Mouse (Mus musculus): ENCODE data around the gene Tomt. TPM values are rescaled to one million over a fixed set of nuclear protein-coding genes. Genes with fewer than 3 reads are reported as not detected.
"Not testable (repeated sequence)": the region's sequence is repeated elsewhere in the genome, so short reads cannot be mapped to it uniquely, and the experiment has no call there.

The Tomt gene
- polyA plus RNA-seq (2016; fragmentation: Nextera tagmentation; extraction: Ambion mirVana) = 0.73 and 0.94 TPM in 2 replicates

DNA sequence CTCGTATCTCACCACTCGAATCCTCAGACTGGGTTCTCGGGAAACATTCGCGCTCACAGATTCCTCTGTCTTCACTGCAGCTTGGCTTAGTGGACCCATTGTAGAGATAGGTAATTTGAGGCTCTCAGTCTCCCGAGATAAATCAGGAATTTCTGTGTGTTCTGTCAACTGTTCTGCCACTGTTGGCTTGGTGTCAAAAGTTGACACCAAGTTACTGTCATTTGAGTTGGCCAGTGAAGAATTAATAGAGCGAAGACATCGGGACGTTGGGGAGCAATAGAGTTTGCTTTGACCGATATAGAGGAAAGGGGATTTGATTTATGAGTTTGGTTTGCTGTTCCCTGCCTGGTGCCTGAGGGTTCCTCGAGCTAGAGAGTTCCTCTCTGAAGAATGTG lies at the start of gene Tomt:
Gene Tomt (minus strand): TSS at position 73 of the 395 bp plus-strand sequence.
- Histone ChIP-seq H3K4me3 (peak within 1 kb of the TSS; percentile 77), H3K36me3 (peaks cover 45% of the 10 kb centered on the region), H3K9me3 (replicated peaks) (no peaks in the 10 kb centered on the region), H3K4me1 (peaks cover 26% of the 10 kb centered on the region), H3K27ac (peak within 1 kb of the TSS; percentile 96), H3K27me3 (ENCODE audit: low read depth, poor library complexity, severe bottlenecking) (no peaks in the 10 kb centered on the region)
- WGBS = 17% methylated on average over 11 of the region's 11 CpGs
- no peak for DNase-seq (ENCODE audit: low spot score)

DNA sequence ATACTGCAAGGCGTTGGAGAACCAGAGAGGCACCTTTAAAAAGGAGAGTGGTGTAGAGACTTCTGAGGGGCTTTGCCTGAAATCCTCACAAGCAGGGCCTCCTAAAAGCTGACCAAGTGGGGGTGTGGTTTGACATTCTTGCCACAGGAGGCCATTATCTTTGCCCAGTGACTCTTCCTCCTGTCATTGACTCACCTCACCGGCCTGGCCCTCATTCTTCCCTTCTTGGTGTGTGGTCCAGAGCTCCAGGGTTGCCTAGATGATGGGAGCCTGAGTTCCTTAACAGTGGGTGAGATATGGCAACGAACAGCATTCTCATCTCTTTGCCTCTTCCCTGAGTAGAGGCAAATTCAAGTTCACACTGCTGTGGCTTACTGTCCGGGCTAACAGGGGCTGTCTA lies 49.7 kb upstream of the Tomt start:
- WGBS = 84% methylated on average over 4 of the region's 4 CpGs
- DNase-seq (ENCODE audit: low spot score) = no peak
- no peaks in the 10 kb centered on the region for H3K4me1 ChIP-seq

DNA sequence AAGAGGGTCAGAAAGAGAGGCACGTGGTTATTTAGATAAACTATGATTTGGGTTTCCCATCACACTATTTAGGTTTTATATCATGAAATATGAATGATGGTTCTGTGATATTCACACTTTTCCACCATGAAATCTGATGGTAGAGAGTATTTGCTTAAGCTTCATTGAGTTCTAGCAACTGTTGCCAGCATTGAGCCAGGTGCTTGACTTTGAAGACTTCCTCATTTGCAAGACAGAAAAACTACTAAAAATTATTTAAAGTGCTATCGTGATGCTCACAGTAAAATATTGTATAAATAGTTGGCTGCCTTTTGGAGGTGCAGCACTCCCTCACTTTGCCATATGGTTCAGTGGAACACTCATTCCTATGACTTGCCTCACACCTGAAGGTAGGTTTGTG lies 49.1 kb upstream of the Tomt start:
- H3K27ac ChIP-seq = no peak overlapping the region
- H3K9me3 ChIP-seq (replicated peaks) = no peaks in the 10 kb centered on the region
- H3K4me1 ChIP-seq = no peaks in the 10 kb centered on the region
- H3K4me3 ChIP-seq = no peak overlapping the region
- H3K36me3 ChIP-seq = peaks cover 4% of the 10 kb centered on the region; the same call in 1 of the 2 replicates
- no peak for DNase-seq (ENCODE audit: low spot score)
- H3K27me3 ChIP-seq (ENCODE audit: low read depth, poor library complexity, severe bottlenecking) = no peaks in the 10 kb centered on the region
- 90% methylated on average over 2 of the region's 2 CpGs for WGBS

More for the DNA sequence above, 49.7 kb upstream of the Tomt start:
- Histone ChIP-seq H3K4me3 (no peak overlapping the region), H3K27ac (no peak overlapping the region), H3K27me3 (ENCODE audit: low read depth, poor library complexity, severe bottlenecking) (no peaks in the 10 kb centered on the region), H3K36me3 (peaks cover 4% of the 10 kb centered on the region; the same call in 1 of the 2 replicates), H3K9me3 (replicated peaks) (no peaks in the 10 kb centered on the region)

DNA sequence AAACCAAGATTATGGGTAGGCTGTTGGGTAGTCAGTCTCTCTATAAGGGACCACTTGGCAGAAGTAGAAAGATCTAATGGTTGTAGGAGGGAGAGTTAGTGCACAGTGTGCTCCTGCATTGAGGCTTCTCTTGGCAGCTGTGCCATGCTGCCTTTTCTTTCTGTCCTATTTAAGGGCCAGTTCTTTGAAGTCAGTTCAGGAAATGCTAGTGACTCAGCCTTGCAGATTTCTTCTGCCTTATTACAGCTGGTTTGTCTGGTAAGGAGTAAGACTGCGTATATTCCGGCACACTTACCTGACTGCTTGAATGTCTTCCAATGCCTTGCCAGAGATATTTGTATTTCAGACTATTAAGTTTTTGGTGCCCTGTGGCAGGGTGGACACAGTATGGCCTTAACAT lies 48.0 kb upstream of the Tomt start:
- H3K27me3 ChIP-seq (ENCODE audit: low read depth, poor library complexity, severe bottlenecking) = no peaks in the 10 kb centered on the region
- H3K27ac ChIP-seq = no peak overlapping the region
- DNase-seq (ENCODE audit: low spot score) = no peak
- peaks cover 4% of the 10 kb centered on the region; the same call in 1 of the 2 replicates for H3K36me3 ChIP-seq
- WGBS = 94% methylated on average over 2 of the region's 2 CpGs
- H3K4me3 ChIP-seq = no peak overlapping the region
- no peaks in the 10 kb centered on the region for H3K4me1 ChIP-seq
- H3K9me3 ChIP-seq (replicated peaks) = no peaks in the 10 kb centered on the region

DNA sequence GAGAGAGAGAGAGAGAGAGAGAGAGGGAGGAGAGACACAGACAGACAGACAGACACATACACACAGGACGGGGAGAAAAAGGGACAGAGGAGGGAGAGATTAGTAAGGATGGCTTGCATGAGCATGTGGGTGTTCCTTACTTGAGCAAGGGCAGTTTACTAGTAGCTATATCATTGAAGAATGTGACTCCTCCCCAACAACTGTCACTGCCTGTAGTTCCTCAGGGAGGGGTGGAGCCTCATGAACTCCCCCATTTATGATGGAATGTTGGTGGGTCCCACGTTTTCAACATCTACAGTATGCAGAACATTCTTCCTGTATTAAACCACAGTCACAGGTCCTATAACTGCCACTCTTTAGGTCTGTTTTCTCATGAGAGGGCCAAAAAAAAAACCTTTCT lies 45.9 kb upstream of the Tomt start:
- peaks cover 5% of the 10 kb centered on the region; the same call in 1 of the 2 replicates for H3K36me3 ChIP-seq
- no peaks in the 10 kb centered on the region for H3K9me3 ChIP-seq (replicated peaks)
- no peak for DNase-seq (ENCODE audit: low spot score)
- no peaks in the 10 kb centered on the region for H3K4me1 ChIP-seq
- no peaks in the 10 kb centered on the region for H3K27me3 ChIP-seq (ENCODE audit: low read depth, poor library complexity, severe bottlenecking)
- no peak overlapping the region for H3K4me3 ChIP-seq
- no peak overlapping the region for H3K27ac ChIP-seq
- 76% methylated on average over 2 of the region's 2 CpGs for WGBS

DNA sequence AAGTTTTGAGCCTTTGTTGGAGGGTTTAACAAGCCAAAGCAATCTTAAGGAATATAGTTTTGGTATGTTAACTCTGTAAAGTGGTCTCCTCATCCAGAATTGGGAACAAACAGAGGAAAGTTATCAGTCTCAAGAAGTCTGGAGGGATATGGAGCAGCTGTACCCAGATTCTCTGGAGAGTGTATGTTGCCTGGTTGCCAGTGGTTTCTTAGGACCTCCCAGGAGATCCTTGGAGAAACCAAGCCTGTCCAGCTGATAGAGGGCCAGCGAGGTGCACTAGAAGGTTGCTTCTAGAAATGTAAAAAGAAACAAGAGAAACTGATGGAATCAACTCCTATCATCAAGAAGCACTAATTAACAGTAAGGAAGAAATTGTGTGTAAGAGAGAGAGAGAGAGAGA lies 45.5 kb upstream of the Tomt start:
- no peak overlapping the region for H3K27ac ChIP-seq
- DNase-seq (ENCODE audit: low spot score) = no peak
- H3K36me3 ChIP-seq = peaks cover 7% of the 10 kb centered on the region; the same call in 1 of the 2 replicates
- no peak overlapping the region for H3K4me3 ChIP-seq
- 93% methylated on average over 1 of the region's 1 CpGs for WGBS
- H3K27me3 ChIP-seq (ENCODE audit: low read depth, poor library complexity, severe bottlenecking) = no peaks in the 10 kb centered on the region
- no peaks in the 10 kb centered on the region for H3K4me1 ChIP-seq
- no peaks in the 10 kb centered on the region for H3K9me3 ChIP-seq (replicated peaks)

DNA sequence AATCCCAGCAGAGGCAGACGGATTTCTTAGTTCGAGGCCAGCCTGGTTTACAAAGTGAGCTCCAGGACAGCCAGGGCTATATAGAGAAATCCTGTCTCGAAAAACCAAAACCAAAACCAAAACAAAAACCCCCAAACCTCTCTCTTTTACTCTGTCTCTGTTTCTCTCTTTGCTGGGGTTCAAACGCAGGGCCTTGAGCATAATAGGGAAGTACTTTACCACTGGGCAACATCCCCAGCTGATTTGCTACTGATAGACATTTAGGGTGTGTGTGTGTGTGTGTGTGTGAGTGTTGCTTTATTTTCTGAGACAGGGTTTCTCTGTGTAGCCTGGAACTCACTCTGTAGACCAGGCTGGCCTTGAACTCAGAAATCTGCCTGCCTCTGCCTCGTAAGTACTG lies 42.8 kb upstream of the Tomt start:
- not testable (repeated sequence) for H3K27me3 ChIP-seq (ENCODE audit: low read depth, poor library complexity, severe bottlenecking); H3K9me3 ChIP-seq (replicated peaks); H3K4me3 ChIP-seq; DNase-seq (ENCODE audit: low spot score); H3K4me1 ChIP-seq; H3K27ac ChIP-seq
- 90% methylated on average over 5 of the region's 5 CpGs for WGBS
- H3K36me3 ChIP-seq = peaks cover 11% of the 10 kb centered on the region

DNA sequence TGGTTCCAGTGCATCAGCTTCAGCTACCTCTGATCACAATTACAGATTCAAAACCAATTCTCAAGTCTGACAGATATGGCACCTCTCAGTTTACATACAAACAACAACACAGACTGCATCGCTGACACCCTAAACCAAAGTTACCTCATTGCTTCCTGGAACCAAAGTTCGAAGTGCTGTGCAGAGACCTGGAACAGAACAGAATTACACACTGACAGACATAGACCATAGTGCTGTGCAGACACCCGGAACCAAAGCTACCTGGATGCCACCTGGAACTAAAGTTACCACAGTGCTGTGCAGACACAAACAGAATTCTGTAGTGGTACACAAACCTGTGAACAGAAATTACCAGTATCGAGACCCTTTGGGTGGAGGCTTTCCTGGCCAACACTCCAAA lies 33.6 kb upstream of the Tomt start:
- DNase-seq (ENCODE audit: low spot score) = no peak
- H3K27me3 ChIP-seq (ENCODE audit: low read depth, poor library complexity, severe bottlenecking) = no peaks in the 10 kb centered on the region
- H3K4me1 ChIP-seq = peaks cover 10% of the 10 kb centered on the region
- WGBS = 94% methylated on average over 4 of the region's 4 CpGs
- H3K4me3 ChIP-seq = no peak overlapping the region
- no peaks in the 10 kb centered on the region for H3K9me3 ChIP-seq (replicated peaks)
- peaks cover 41% of the 10 kb centered on the region for H3K36me3 ChIP-seq
- H3K27ac ChIP-seq = no peak overlapping the region

DNA sequence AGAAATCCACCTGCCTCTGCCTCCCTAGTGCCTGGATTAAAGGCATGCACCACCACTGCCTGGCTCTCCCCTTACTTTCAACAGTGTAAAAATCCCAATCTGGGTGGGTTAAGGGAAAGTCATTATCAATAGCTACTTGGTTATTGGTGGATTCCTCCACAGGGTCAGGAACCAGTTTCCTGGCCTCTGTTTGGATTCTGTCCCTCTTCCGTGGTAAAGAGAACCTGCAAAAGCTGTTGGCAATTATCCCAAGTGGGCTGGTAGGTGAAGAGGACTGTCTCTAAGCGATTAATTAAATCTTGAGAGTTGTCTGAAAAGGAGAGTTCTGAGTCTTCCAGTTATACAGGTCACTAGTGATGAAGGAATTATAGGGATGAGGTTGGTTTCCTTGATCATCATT lies 32.2 kb upstream of the Tomt start:
- H3K27ac ChIP-seq = no peak overlapping the region
- peaks cover 41% of the 10 kb centered on the region for H3K36me3 ChIP-seq
- H3K4me3 ChIP-seq = no peak overlapping the region
- DNase-seq (ENCODE audit: low spot score) = no peak
- 93% methylated on average over 2 of the region's 2 CpGs for WGBS
- H3K9me3 ChIP-seq (replicated peaks) = no peaks in the 10 kb centered on the region
- peaks cover 12% of the 10 kb centered on the region for H3K4me1 ChIP-seq
- no peaks in the 10 kb centered on the region for H3K27me3 ChIP-seq (ENCODE audit: low read depth, poor library complexity, severe bottlenecking)

DNA sequence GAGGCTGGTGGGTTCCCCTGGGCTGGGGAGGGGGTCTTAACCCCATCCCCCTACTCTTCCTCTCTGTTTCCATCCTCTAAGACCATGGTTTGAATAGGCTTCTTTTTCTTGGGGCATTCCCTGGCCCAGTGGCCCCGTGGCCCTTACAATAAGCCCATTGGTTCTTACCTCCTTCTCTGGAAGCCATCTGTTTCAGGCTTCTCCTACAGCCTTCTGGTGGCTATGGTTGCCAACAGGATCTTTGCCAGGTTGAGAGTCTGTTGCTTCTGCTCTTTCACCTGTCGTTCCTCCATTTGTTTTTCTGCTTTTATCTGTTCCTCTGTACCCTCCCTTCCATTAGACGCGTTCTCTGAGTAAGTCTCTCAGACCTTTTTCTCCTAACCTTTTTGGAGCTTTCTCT lies 31.4 kb upstream of the Tomt start:
- no peak overlapping the region for H3K4me3 ChIP-seq
- no peaks in the 10 kb centered on the region for H3K9me3 ChIP-seq (replicated peaks)
- H3K27me3 ChIP-seq (ENCODE audit: low read depth, poor library complexity, severe bottlenecking) = no peaks in the 10 kb centered on the region
- WGBS = 95% methylated on average over 4 of the region's 4 CpGs
- H3K4me1 ChIP-seq = peaks cover 19% of the 10 kb centered on the region
- H3K36me3 ChIP-seq = peaks cover 41% of the 10 kb centered on the region
- DNase-seq (ENCODE audit: low spot score) = no peak
- H3K27ac ChIP-seq = no peak overlapping the region

DNA sequence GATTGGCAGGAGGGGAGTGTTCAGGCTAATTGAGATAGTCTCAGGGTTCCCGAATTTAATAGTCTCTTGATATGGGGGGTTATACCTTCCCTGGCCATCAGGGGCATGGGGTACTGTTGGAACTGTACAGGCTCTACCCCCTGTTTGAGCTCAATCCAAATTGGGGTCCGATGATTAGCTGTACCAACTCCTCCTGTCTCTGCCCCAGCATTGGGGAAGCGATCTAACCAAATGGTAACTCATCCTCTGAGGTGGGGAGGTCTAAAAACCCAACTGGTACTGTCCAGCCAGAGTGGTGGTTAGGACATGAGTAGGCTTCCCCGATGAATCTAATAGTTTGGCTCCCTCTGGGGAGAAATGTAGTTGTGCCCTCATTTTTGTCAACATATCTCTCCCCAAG lies 30.8 kb upstream of the Tomt start:
- H3K4me3 ChIP-seq = no peak overlapping the region
- WGBS = 96% methylated on average over 4 of the region's 4 CpGs

DNA sequence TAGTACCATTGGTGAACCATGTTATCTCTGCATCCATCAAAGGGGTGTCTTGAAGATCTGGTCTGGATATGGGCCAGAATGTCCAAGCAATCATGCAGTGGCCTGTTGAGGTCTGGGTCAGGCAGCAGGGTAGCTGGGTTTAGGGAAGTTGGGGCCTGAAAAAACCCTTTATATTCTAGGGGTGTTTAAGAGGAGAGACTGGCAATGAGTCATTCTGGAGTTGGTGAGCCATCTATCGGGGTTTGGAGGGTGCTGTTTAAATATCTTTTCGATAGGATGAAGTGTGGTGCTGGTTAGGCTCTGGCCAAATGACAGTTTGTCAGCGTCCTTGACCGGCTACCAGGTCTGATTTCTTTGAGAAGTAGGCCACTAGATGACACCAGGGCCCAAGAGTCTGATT lies 29.8 kb upstream of the Tomt start:
- no peak overlapping the region for H3K4me3 ChIP-seq
- H3K27ac ChIP-seq = no peak overlapping the region
- WGBS = 96% methylated on average over 4 of the region's 4 CpGs
- peaks cover 21% of the 10 kb centered on the region for H3K4me1 ChIP-seq
- DNase-seq (ENCODE audit: low spot score) = no peak
- peaks cover 41% of the 10 kb centered on the region for H3K36me3 ChIP-seq
- H3K27me3 ChIP-seq (ENCODE audit: low read depth, poor library complexity, severe bottlenecking) = no peaks in the 10 kb centered on the region
- no peaks in the 10 kb centered on the region for H3K9me3 ChIP-seq (replicated peaks)

More for the DNA sequence above, 30.8 kb upstream of the Tomt start:
- Histone ChIP-seq H3K27me3 (ENCODE audit: low read depth, poor library complexity, severe bottlenecking) (no peaks in the 10 kb centered on the region), H3K9me3 (replicated peaks) (no peaks in the 10 kb centered on the region), H3K27ac (no peak overlapping the region), H3K4me1 (peaks cover 21% of the 10 kb centered on the region), H3K36me3 (peaks cover 41% of the 10 kb centered on the region)
- DNase-seq (ENCODE audit: low spot score) = no peak

DNA sequence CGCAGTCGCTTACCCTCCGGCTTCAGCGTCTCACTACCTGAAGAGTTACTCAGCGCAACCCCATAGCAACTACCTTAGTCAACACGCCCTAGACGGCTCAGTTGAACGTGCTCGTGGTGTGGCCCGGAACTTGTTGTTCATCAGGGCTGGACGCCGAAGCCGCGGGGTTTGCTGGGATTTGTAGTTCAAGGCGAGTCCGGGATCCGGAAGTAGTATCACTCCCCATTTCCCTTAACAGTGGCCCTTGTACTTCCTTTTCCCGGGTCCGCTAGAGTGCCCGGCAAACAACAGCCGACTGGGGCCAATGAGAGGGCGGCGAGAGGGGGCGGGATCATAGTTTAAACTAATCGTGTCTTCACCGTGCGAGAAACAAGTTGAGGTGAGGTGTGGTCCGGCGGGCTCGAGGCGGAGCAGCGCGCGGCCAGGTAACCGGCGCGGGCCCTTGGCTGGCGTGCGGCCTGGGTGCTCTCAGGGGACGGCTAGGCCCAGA lies 27.6 kb upstream of the Tomt start, which contains the start of the genes Lrrc51 and Numa1:
Gene Lrrc51 (minus strand): TSS at position 145 of the 490 bp plus-strand sequence.
Gene Numa1 (plus strand): TSS at position 361 of the 490 bp plus-strand sequence.
- peaks cover 21% of the 10 kb centered on the region for H3K4me1 ChIP-seq
- peaks cover 32% of the 10 kb centered on the region for H3K36me3 ChIP-seq
- peak within 1 kb of the TSS; percentile 92 for H3K27ac ChIP-seq
- WGBS = under 1% methylated on average over 40 of the region's 40 CpGs
- H3K9me3 ChIP-seq (replicated peaks) = no peaks in the 10 kb centered on the region
- peak; percentile 96 for DNase-seq (ENCODE audit: low spot score)
- H3K4me3 ChIP-seq = peak within 1 kb of the TSS; percentile 86
- no peaks in the 10 kb centered on the region for H3K27me3 ChIP-seq (ENCODE audit: low read depth, poor library complexity, severe bottlenecking)

DNA sequence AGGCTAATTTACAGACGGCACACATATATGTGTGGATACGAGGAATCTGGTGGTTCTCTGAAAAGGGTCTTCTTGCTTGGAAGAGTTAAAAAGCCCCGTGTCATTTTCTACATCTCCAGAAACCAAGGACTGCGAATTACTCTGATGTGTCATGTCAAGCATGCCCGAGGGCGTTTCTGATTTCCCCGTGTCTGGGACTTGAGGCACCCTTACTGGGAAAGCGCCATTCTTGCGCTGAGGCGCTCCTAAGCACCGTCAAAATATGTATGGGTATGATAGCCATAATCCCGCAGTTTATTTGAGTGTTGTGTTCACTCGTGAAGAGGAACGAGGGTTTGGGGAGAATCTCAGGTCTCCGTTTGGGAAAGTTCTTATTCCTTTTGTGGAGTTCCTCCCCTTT lies 27.1 kb upstream of the Tomt start:
- WGBS = 11% methylated on average over 15 of the region's 15 CpGs
- peak overlapping the region; percentile 86 for H3K4me3 ChIP-seq
- H3K27ac ChIP-seq = peak overlapping the region; percentile 92
- peaks cover 21% of the 10 kb centered on the region for H3K4me1 ChIP-seq
- H3K9me3 ChIP-seq (replicated peaks) = no peaks in the 10 kb centered on the region
- peaks cover 27% of the 10 kb centered on the region for H3K36me3 ChIP-seq
- DNase-seq (ENCODE audit: low spot score) = no peak
- H3K27me3 ChIP-seq (ENCODE audit: low read depth, poor library complexity, severe bottlenecking) = no peaks in the 10 kb centered on the region

Measured in limb, embryonic 10.5 days (tissue).